Mouse (Mus musculus) kidney, embryonic 16.5 days (tissue): Measurements from ENCODE around the gene Klf3. TPM values are rescaled to one million over a fixed set of nuclear protein-coding genes. Genes with fewer than 3 reads are reported as not detected.

Source experiments
- ATAC-seq: fragments of 200-750 bp; cut with Nextera tagmentation; 2 replicates; pipeline ENCODE4 v1.8.0; 2017; ENCODE audit warnings: moderate TSS enrichment; ENCODE audit not compliant: low FRiP score, low TSS enrichment
- H3K27ac ChIP-seq: fragments of 300-500 bp; sonication (generic); 2 replicates; pipeline ENCODE4 v1.5.1; 2014; ENCODE audit warnings: low read length
- H3K27me3 ChIP-seq: fragments of 300-500 bp; sonication (generic); 2 replicates; pipeline ENCODE4 v1.6.1; 2014; ENCODE audit warnings: low read length, control low read depth, mixed read lengths; ENCODE audit not compliant: insufficient read depth
- H3K36me3 ChIP-seq: fragments of 300-500 bp; sonication (generic); 2 replicates; pipeline ENCODE4 v1.6.1; 2014; ENCODE audit warnings: low read length, control low read depth, mixed read lengths; ENCODE audit not compliant: insufficient read depth
- H3K4me1 ChIP-seq: fragments of 300-500 bp; sonication (generic); 2 replicates; pipeline ENCODE4 v1.6.1; 2014; ENCODE audit warnings: low read length, control low read depth, mixed read lengths; ENCODE audit not compliant: insufficient read depth
- H3K4me2 ChIP-seq: fragments of 300-500 bp; sonication (generic); replicated peaks from 2 replicates; pipeline ENCODE4 v1.6.1; 2014; ENCODE audit warnings: low read depth, low read length
- H3K4me3 ChIP-seq: fragments of 300-500 bp; sonication (generic); 2 replicates; pipeline ENCODE4 v1.5.1; 2014; ENCODE audit warnings: mild to moderate bottlenecking, low read length
- H3K9ac ChIP-seq: fragments of 300-500 bp; sonication (generic); replicated peaks from 2 replicates; pipeline ENCODE4 v1.6.1; 2014; ENCODE audit warnings: low read length
- H3K9me3 ChIP-seq: fragments of 300-500 bp; sonication (generic); 2 replicates; pipeline ENCODE4 v1.6.1; 2016; ENCODE audit warnings: low read length, control low read depth
- WGBS: fragments of 180-500 bp; shearing (Covaris S2); extraction: QIAGEN DNeasy Blood & Tissue Kit; methylation state at CpG from one replicate; pipeline ENCODE4 v1.1.7; 2014; 5-methylcytosine and 5-hydroxymethylcytosine counted together
- polyA plus RNA-seq: library from polyadenylated mRNA; unstranded; fragments of >200 nt; fragmentation: Nextera tagmentation; extraction: Ambion mirVana; gene quantifications from 2 replicates; pipeline ENCODE4 v1.2.1, GENCODE M21; 2015

Klf3 gene
- polyA plus RNA-seq, result 49.7 and 66.4 TPM in 2 replicates

DNA sequence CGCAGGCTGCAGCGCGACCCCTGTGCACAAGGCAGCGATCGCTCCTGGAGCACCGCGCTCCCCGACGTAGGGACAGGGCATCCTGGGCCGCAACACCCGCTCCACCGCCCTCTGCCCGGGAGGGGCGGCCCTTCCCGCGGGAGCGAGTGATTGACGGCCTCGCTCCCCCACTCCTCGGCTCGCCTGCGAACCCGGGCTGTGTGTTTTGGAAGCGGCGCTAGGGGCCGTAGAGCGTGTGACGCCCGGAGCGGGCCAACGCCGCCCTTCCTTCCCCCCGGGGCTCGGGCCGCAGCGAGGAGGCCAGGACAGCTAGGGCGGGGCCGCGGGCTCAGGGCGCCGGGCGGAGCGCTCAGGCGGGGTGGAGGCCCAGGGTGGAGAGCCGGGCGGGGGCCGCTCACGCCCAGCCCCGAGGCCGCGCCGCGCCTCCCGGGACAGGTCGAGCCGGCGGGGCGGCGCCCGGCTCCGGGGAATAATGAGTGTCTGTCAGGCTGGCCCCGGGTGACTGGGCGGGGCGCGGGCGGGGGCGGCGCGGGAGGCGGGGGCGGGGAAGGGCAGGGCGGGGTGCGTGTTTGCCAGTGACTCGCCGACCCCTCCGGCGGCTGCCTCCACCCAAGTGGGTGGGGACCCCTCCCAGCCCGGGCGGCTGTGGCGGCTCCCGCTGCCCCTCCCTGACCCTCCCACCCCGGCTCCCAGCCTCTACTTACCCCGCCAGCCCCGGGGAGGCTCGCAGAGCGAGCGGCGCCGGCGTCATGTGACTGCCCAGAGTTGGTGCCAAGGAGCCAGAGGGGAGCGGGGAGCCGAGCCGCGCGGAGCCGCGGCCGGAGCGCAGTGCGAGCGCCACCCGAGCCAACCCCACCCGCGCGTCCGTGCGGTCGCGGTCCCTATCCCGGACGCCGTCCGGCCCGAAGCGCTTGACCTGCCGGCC lies at the start of gene Klf3:
Gene Klf3 (plus strand): TSS at position 594 of the 925 bp plus-strand sequence.
- ATAC-seq, result peak; percentile 97
- Histone ChIP-seq H3K4me1 (peaks cover 32% of the 10 kb centered on the region), H3K9me3 (no peaks in the 10 kb centered on the region), H3K4me2 (peak within 1 kb of the TSS; percentile 65), H3K9ac (peak within 1 kb of the TSS; percentile 97), H3K27ac (peak within 1 kb of the TSS; percentile 99), H3K27me3 (no peaks in the 10 kb centered on the region), H3K36me3 (no peaks in the 10 kb centered on the region), H3K4me3 (peak within 1 kb of the TSS; percentile 86)
- under 1% methylated on average over 76 of the region's 116 CpGs for WGBS

DNA sequence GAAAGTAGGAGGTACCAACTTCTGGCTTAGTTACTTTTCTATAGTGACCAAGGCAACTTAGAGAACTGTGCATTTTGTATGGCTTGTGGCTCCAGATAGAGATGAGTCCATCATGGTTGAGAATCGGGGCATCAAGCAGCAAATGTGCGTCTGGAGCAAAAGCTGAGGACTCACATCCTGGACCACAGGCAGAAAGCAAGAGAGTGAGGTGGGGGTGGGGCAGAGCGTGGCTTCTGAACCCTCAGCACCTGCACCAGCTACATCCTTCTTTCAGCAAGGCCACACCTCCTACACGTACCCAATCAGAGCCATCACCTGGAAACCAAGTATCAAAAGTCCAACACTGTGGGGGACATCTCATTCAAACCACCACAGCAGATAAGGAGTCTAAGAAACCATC lies 40.9 kb upstream of the Klf3 start:
- no peaks in the 10 kb centered on the region for H3K4me1 ChIP-seq

DNA sequence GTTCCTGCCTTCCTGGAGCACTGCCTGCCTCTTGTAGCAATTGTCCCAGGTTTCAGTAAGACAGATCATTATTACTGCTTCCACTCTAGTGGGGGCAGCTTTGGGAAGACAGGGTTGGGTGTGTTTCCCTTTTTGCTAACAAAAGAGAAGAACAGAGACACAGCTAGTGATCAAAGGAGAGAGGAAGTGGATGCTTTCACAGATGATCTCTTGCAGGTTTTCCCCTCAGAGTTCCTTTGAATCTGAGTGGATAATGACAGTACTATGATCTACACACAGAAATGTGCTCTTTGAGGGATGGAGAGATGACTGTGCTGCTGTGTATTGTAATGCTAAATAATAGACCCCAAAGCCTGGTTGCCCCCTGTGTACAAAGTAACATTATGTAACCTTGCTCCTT lies 38.7 kb upstream of the Klf3 start:
- no peak for ATAC-seq
- H3K27me3 ChIP-seq, result no peaks in the 10 kb centered on the region
- H3K9me3 ChIP-seq, result peaks cover 17% of the 10 kb centered on the region
- no peak overlapping the region for H3K4me3 ChIP-seq
- no peaks in the 10 kb centered on the region for H3K36me3 ChIP-seq
- no peak overlapping the region for H3K27ac ChIP-seq
- no peak overlapping the region for H3K4me2 ChIP-seq
- no peak overlapping the region for H3K9ac ChIP-seq
- H3K4me1 ChIP-seq, result no peaks in the 10 kb centered on the region

More for the DNA sequence above, 40.9 kb upstream of the Klf3 start:
- Histone ChIP-seq H3K9me3 (0 out of 2 replicates have a peak, but pooled peaks cover 3% of the 10 kb centered on the region), H3K36me3 (no peaks in the 10 kb centered on the region), H3K4me3 (no peak overlapping the region), H3K9ac (no peak overlapping the region), H3K27me3 (no peaks in the 10 kb centered on the region), H3K4me2 (no peak overlapping the region), H3K27ac (no peak overlapping the region)
- WGBS, result 94% methylated on average over 4 of the region's 4 CpGs
- ATAC-seq, result no peak

GRCm38 (mm10) chr5:64765765-64766164 lies 37.4 kb upstream of the Klf3 start:
- Histone ChIP-seq H3K9me3 (peaks cover 17% of the 10 kb centered on the region), H3K9ac (no peak overlapping the region), H3K36me3 (no peaks in the 10 kb centered on the region), H3K27me3 (no peaks in the 10 kb centered on the region), H3K27ac (no peak overlapping the region), H3K4me1 (no peaks in the 10 kb centered on the region), H3K4me2 (no peak overlapping the region), H3K4me3 (no peak overlapping the region)
- WGBS, result 77% methylated on average over 1 of the region's 1 CpGs
- no peak for ATAC-seq

GRCm38 (mm10) chr5:64766626-64767025 lies 36.6 kb upstream of the Klf3 start:
- no peak overlapping the region for H3K4me3 ChIP-seq
- WGBS, result 95% methylated on average over 2 of the region's 2 CpGs
- peaks cover 17% of the 10 kb centered on the region for H3K9me3 ChIP-seq
- no peak overlapping the region for H3K9ac ChIP-seq
- no peak for ATAC-seq
- no peaks in the 10 kb centered on the region for H3K36me3 ChIP-seq
- H3K27ac ChIP-seq, result no peak overlapping the region
- no peaks in the 10 kb centered on the region for H3K4me1 ChIP-seq
- no peaks in the 10 kb centered on the region for H3K27me3 ChIP-seq
- no peak overlapping the region for H3K4me2 ChIP-seq

DNA sequence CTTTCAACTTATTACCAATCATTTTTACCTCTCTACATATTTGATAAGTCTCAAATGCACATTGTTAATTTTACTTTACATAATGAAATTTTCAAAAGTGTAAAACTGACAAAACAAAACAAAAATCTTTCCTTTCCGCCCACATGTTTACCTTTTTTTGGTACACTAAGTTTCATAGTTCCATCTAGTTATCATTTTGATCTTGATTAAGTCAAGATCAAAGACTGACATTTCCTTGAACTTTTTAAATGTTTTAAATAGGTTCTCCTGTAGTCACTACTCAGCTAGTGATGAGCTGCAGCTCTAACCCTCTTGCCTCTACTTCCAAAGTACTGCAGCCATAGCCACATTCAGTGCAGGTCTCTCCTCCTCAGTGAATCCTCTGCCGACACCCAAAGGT lies 31.6 kb upstream of the Klf3 start:
- Histone ChIP-seq H3K36me3 (no peaks in the 10 kb centered on the region), H3K4me3 (no peak overlapping the region), H3K4me2 (no peak overlapping the region), H3K9me3 (peaks cover 14% of the 10 kb centered on the region), H3K27me3 (no peaks in the 10 kb centered on the region), H3K9ac (no peak overlapping the region), H3K4me1 (no peaks in the 10 kb centered on the region), H3K27ac (no peak overlapping the region)
- WGBS, result 83% methylated on average over 2 of the region's 2 CpGs
- ATAC-seq, result no peak

DNA sequence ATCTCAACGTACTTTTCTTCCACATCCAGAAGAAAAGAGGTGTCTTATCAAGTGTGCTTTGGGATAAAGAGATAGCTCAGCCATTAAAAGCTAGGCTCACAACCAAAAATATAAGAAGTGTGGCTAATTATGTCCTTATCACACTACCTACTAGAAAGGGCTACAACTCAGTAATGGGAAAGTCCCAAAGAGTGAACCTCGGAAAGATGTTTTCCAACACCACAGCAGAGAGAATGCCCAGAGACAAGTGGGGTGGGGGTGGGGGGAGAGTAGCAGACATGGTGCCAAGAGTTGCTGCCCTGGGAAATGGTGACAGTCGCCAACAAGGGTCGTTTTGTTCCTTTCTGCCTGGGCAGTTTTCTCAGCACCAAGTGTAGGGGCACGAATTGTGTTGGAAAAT lies 25.0 kb upstream of the Klf3 start:
- Histone ChIP-seq H3K27me3 (no peaks in the 10 kb centered on the region), H3K9me3 (no peaks in the 10 kb centered on the region), H3K27ac (no peak overlapping the region), H3K36me3 (no peaks in the 10 kb centered on the region), H3K9ac (no peak overlapping the region), H3K4me3 (no peak overlapping the region), H3K4me1 (no peaks in the 10 kb centered on the region), H3K4me2 (no peak overlapping the region)
- ATAC-seq, result no peak
- WGBS, result 89% methylated on average over 5 of the region's 5 CpGs

GRCm38 (mm10) chr5:64779285-64779684 lies 23.9 kb upstream of the Klf3 start:
- no peak for ATAC-seq

DNA sequence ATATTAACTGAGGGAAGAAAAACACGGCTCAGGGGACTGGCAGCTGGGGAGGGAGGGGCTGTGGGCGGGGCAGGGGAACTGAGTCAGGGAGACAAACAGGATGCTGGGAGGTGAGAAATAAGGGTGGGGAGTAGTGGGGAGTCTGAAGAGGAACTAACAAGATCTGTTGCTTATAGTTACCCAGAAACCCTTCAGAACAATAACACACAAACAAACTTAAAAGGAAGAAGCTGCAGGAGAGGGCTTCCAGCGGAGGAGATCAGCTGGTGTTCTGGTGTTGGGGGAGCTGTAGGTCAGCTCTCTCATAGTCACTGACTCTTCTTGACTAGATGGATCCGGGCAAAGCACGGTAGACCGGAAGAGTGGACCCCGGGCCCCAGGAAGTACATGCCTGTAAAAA lies 22.4 kb upstream of the Klf3 start:
- no peak for ATAC-seq
- Histone ChIP-seq H3K4me2 (no peak overlapping the region), H3K27me3 (no peaks in the 10 kb centered on the region), H3K36me3 (no peaks in the 10 kb centered on the region), H3K27ac (no peak overlapping the region), H3K4me1 (no peaks in the 10 kb centered on the region), H3K4me3 (no peak overlapping the region), H3K9ac (no peak overlapping the region), H3K9me3 (no peaks in the 10 kb centered on the region)
- WGBS, result 70% methylated on average over 7 of the region's 7 CpGs

More at GRCm38 (mm10) chr5:64779285-64779684, 23.9 kb upstream of the Klf3 start:
- H3K36me3 ChIP-seq, result no peaks in the 10 kb centered on the region
- H3K4me1 ChIP-seq, result no peaks in the 10 kb centered on the region
- no peak overlapping the region for H3K27ac ChIP-seq
- no peak overlapping the region for H3K9ac ChIP-seq
- 73% methylated on average over 2 of the region's 2 CpGs for WGBS
- no peak overlapping the region for H3K4me2 ChIP-seq
- H3K9me3 ChIP-seq, result no peaks in the 10 kb centered on the region
- H3K4me3 ChIP-seq, result no peak overlapping the region
- H3K27me3 ChIP-seq, result no peaks in the 10 kb centered on the region

DNA sequence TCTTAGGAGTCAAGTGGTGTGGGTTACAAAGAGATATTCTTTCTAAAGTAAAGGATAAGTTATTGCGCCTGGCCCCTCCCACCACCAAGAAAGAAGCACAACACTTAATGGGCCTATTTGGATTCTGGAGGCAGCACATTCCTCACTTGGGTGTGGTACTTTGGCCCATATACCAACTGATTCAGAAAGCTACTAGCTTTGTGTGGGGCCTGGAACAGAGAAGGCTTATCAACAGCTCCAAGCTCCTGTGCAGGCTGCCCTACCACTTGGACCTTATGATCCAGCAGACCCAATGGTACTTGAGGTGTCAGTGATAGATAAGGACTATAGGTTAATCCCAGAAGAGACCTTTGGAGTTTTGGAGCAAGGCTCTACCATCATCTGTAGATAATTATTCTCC lies 15.0 kb upstream of the Klf3 start:
- ATAC-seq, result no peak
- 100% methylated on average over 1 of the region's 1 CpGs for WGBS
- H3K4me1 ChIP-seq, result no peaks in the 10 kb centered on the region
- no peaks in the 10 kb centered on the region for H3K36me3 ChIP-seq
- H3K4me3 ChIP-seq, result no peak overlapping the region
- no peak overlapping the region for H3K9ac ChIP-seq
- no peak overlapping the region for H3K27ac ChIP-seq
- H3K9me3 ChIP-seq, result no peaks in the 10 kb centered on the region
- no peak overlapping the region for H3K4me2 ChIP-seq
- H3K27me3 ChIP-seq, result no peaks in the 10 kb centered on the region
